Mouse (Mus musculus): Measurements from ENCODE around the gene Sbno2. TPM values are rescaled to one million over a fixed set of nuclear protein-coding genes. Genes with fewer than 3 reads are reported as not detected.

Sbno2 gene
- polyA plus RNA-seq, 1 experiment from 2014 or later: 15.2 TPM

GRCm38 (mm10) chr10:80080396-80081070, 24.8 kb downstream of the Sbno2 start:
- peak overlapping the region; percentile 35; the same call in 1 of the 2 replicates for H3K9ac ChIP-seq
- H3K9me3 ChIP-seq: no peaks in the 10 kb centered on the region
- WGBS: 78% methylated on average over 16 of the region's 16 CpGs
- no peak overlapping the region for H3K27ac ChIP-seq
- no peak overlapping the region for H3K4me3 ChIP-seq
- H3K4me2 ChIP-seq (replicated peaks): no peak overlapping the region
- no peak for ATAC-seq (ENCODE audit: low FRiP score, low read depth)
- H3K4me1 ChIP-seq: peaks cover 5% of the 10 kb centered on the region
- H3K27me3 ChIP-seq: no peaks in the 10 kb centered on the region
- H3K36me3 ChIP-seq: peaks cover 74% of the 10 kb centered on the region

- H3K4me1 ChIP-seq: peaks cover 16% of the 10 kb centered on the region
- no peak overlapping the region for H3K4me3 ChIP-seq
- WGBS: 89% methylated on average over 1 of the region's 1 CpGs
- H3K9me3 ChIP-seq: no peaks in the 10 kb centered on the region
- H3K36me3 ChIP-seq: peaks cover 52% of the 10 kb centered on the region
- no peak for ATAC-seq (ENCODE audit: low FRiP score, low read depth)
- H3K27me3 ChIP-seq: no peaks in the 10 kb centered on the region
- H3K9ac ChIP-seq: no peak overlapping the region
- no peak overlapping the region for H3K27ac ChIP-seq
- no peak overlapping the region for H3K4me2 ChIP-seq (replicated peaks)
Measured at GRCm38 (mm10) chr10:80078366-80078765, 27.0 kb downstream of the Sbno2 start.

GRCm38 (mm10) chr10:80077312-80077711, 28.1 kb downstream of the Sbno2 start:
- H3K9ac ChIP-seq: no peak overlapping the region
- WGBS: 87% methylated on average over 5 of the region's 5 CpGs
- H3K4me1 ChIP-seq: peaks cover 16% of the 10 kb centered on the region
- H3K9me3 ChIP-seq: no peaks in the 10 kb centered on the region
- H3K36me3 ChIP-seq: peaks cover 42% of the 10 kb centered on the region
- no peak overlapping the region for H3K4me3 ChIP-seq
- H3K27ac ChIP-seq: no peak overlapping the region
- no peak overlapping the region for H3K4me2 ChIP-seq (replicated peaks)
- no peaks in the 10 kb centered on the region for H3K27me3 ChIP-seq
- ATAC-seq (ENCODE audit: low FRiP score, low read depth): no peak

- H3K27ac ChIP-seq: no peak overlapping the region
- 93% methylated on average over 4 of the region's 4 CpGs for WGBS
- H3K9ac ChIP-seq: peak overlapping the region; percentile 8; the same call in 1 of the 2 replicates
- peaks cover 25% of the 10 kb centered on the region for H3K4me1 ChIP-seq
- peaks cover 36% of the 10 kb centered on the region for H3K36me3 ChIP-seq
- ATAC-seq (ENCODE audit: low FRiP score, low read depth): no peak
- no peak overlapping the region for H3K4me3 ChIP-seq
- no peaks in the 10 kb centered on the region for H3K9me3 ChIP-seq
- no peaks in the 10 kb centered on the region for H3K27me3 ChIP-seq
- no peak overlapping the region for H3K4me2 ChIP-seq (replicated peaks)
Measured at GRCm38 (mm10) chr10:80076386-80076785, 29.0 kb downstream of the Sbno2 start.

GRCm38 (mm10) chr10:80075924-80076323, 29.4 kb downstream of the Sbno2 start:
- ATAC-seq (ENCODE audit: low FRiP score, low read depth): no peak
- WGBS: 55% methylated on average over 1 of the region's 1 CpGs
- H3K27ac ChIP-seq: no peak overlapping the region

GRCm38 (mm10) chr10:80074813-80075601, 30.4 kb downstream of the Sbno2 start:
- H3K4me3 ChIP-seq: peak overlapping the region; percentile 21
- WGBS: 10% methylated on average over 28 of the region's 28 CpGs

More at GRCm38 (mm10) chr10:80075924-80076323, 29.4 kb downstream of the Sbno2 start:
- Histone ChIP-seq H3K36me3 (peaks cover 32% of the 10 kb centered on the region), H3K4me1 (peaks cover 30% of the 10 kb centered on the region), H3K9ac (peak overlapping the region; percentile 8; the same call in 1 of the 2 replicates), H3K27me3 (no peaks in the 10 kb centered on the region), H3K4me2 (replicated peaks) (no peak overlapping the region), H3K9me3 (no peaks in the 10 kb centered on the region), H3K4me3 (no peak overlapping the region)

GRCm38 (mm10) chr10:80072623-80073489, 32.5 kb downstream of the Sbno2 start:
- WGBS: 81% methylated on average over 20 of the region's 20 CpGs
- ATAC-seq (ENCODE audit: low FRiP score, low read depth): no peak

More at GRCm38 (mm10) chr10:80074813-80075601, 30.4 kb downstream of the Sbno2 start:
- Histone ChIP-seq H3K4me2 (replicated peaks) (peak overlapping the region; percentile 48), H3K36me3 (peaks cover 22% of the 10 kb centered on the region), H3K27me3 (no peaks in the 10 kb centered on the region), H3K9me3 (no peaks in the 10 kb centered on the region), H3K4me1 (peaks cover 32% of the 10 kb centered on the region), H3K9ac (peak overlapping the region; percentile 46; the same call in 1 of the 2 replicates), H3K27ac (no peak overlapping the region; the same call in 1 of the 2 replicates)
- ATAC-seq (ENCODE audit: low FRiP score, low read depth): no peak

GRCm38 (mm10) chr10:80071516-80071900, 33.9 kb downstream of the Sbno2 start:
- 73% methylated on average over 3 of the region's 3 CpGs for WGBS
- no peak for ATAC-seq (ENCODE audit: low FRiP score, low read depth)
- H3K9me3 ChIP-seq: no peaks in the 10 kb centered on the region
- no peak overlapping the region for H3K4me2 ChIP-seq (replicated peaks)
- H3K36me3 ChIP-seq: peaks cover 13% of the 10 kb centered on the region
- H3K4me1 ChIP-seq: peaks cover 32% of the 10 kb centered on the region
- peak overlapping the region; percentile 79 for H3K27ac ChIP-seq
- H3K4me3 ChIP-seq: no peak overlapping the region
- H3K9ac ChIP-seq: peak overlapping the region; percentile 36
- H3K27me3 ChIP-seq: no peaks in the 10 kb centered on the region

More at GRCm38 (mm10) chr10:80072623-80073489, 32.5 kb downstream of the Sbno2 start:
- Histone ChIP-seq H3K4me2 (replicated peaks) (no peak overlapping the region), H3K4me1 (peaks cover 32% of the 10 kb centered on the region), H3K4me3 (no peak overlapping the region), H3K27me3 (no peaks in the 10 kb centered on the region), H3K9me3 (no peaks in the 10 kb centered on the region), H3K9ac (0 out of 2 replicates have a peak overlapping the region, but pooled peaks have one; percentile 20), H3K36me3 (peaks cover 10% of the 10 kb centered on the region; the same call in 1 of the 2 replicates), H3K27ac (no peak overlapping the region)

GRCm38 (mm10) chr10:80070837-80071515, 34.4 kb downstream of the Sbno2 start:
- H3K4me1 ChIP-seq: peaks cover 31% of the 10 kb centered on the region
- peak overlapping the region; percentile 79 for H3K27ac ChIP-seq
- H3K4me2 ChIP-seq (replicated peaks): no peak overlapping the region
- no peak overlapping the region for H3K4me3 ChIP-seq
- no peaks in the 10 kb centered on the region for H3K9me3 ChIP-seq
- ATAC-seq (ENCODE audit: low FRiP score, low read depth): peak; percentile 66
- no peaks in the 10 kb centered on the region for H3K27me3 ChIP-seq
- H3K9ac ChIP-seq: peak overlapping the region; percentile 36
- peaks cover 16% of the 10 kb centered on the region for H3K36me3 ChIP-seq
- WGBS: 51% methylated on average over 9 of the region's 9 CpGs

- WGBS: 90% methylated on average over 4 of the region's 4 CpGs
- ATAC-seq (ENCODE audit: low FRiP score, low read depth): no peak
- Histone ChIP-seq H3K4me1 (peaks cover 21% of the 10 kb centered on the region), H3K4me3 (no peak overlapping the region), H3K27ac (no peak overlapping the region), H3K9me3 (no peaks in the 10 kb centered on the region), H3K4me2 (replicated peaks) (no peak overlapping the region), H3K9ac (no peak overlapping the region), H3K36me3 (peaks cover 20% of the 10 kb centered on the region), H3K27me3 (no peaks in the 10 kb centered on the region)
Measured at GRCm38 (mm10) chr10:80069948-80070450, 35.4 kb downstream of the Sbno2 start.

GRCm38 (mm10) chr10:80069251-80069650, 36.1 kb downstream of the Sbno2 start:
- Histone ChIP-seq H3K4me2 (replicated peaks) (no peak overlapping the region), H3K4me3 (no peak overlapping the region), H3K27me3 (no peaks in the 10 kb centered on the region), H3K4me1 (peaks cover 16% of the 10 kb centered on the region), H3K27ac (no peak overlapping the region), H3K9me3 (no peaks in the 10 kb centered on the region), H3K9ac (no peak overlapping the region), H3K36me3 (peaks cover 23% of the 10 kb centered on the region)
- WGBS: 94% methylated on average over 6 of the region's 7 CpGs
- no peak for ATAC-seq (ENCODE audit: low FRiP score, low read depth)

Measured in limb, embryonic 13.5 days (tissue).